Mouse (Mus musculus): Measurements from ENCODE around the gene Rfx4. TPM values are rescaled to one million over a fixed set of nuclear protein-coding genes. Genes with fewer than 3 reads are reported as not detected.

The Rfx4 gene
- total and polyA plus RNA-seq, 2 experiments, result 1.8 to 5.1 TPM

DNA sequence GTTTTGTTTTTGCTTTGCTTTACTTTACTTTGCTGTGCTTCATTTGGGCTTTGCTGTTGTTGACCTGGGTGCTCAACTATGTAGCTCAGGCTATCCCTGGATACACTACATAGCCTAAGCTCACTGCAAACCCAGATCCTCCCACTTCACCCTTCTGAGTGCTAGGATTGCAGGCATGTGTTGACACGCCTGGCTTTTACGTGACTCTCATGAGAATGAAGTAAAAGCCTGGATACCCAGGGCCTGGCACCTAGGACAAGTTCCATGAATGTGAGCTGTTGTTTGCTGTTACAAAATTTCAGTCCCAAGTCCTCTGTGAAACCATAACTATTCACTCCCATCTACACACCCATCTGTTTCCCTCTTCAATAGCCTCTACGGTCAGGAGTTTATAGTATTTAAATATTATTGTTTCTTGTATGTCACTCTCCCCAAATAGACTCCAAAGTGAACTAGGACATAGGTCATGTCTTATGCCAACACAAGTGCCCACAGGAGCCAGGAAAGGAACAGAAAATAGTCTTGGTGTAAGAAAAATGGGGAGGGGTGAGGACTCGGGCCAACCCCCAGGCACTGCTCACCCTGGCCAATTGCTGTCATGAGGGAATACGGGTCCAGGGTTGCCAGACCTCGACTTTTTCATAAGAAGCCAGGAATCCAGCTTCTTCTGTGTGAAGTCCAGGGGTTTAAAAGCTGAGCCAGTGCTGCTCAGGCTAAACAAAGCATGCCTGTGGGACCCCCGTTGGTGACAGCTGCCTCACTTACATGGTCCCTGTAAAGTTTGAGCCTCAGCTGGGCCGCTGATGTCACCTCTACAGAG lies 54.4 kb downstream of the Rfx4 start:
- H3K79me2 ChIP-seq (ENCODE audit: control insufficient read depth, insufficient read depth, low read length), result no peaks in the 10 kb centered on the region

DNA sequence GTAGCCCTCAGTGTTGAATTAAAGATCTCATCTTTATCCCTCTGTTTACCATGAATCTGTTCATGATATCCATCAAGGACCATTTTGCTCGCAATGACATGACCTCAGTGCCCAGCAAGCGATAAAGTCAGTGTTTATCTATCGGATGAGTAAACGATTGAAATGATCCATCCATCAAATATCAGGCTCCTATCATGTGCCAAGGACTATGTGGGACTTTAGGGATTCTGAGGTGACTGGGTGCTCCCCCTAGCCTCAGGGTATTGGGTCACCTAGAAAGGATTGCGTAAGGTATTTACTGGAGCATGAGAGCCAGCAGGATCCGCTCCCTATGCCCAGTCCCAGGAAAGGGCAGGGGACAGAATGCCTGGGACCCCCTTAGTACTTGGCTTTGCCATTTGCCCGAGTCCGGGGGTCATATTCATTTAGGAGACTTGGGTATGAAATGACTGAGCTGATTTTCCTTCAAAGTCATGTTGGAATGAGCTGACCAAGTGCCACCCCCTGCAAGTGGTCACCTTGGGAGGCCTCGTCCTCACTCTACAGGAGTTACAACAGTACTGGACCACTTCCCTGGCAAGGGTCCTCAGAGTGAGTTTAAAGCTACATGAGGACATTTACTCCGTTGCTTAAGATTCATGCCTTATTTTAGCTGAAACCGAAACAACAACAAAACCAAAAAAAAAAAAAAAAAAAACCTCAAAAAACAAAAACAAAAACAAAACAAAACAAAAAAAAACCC lies 55.5 kb downstream of the Rfx4 start:
- Histone ChIP-seq H3K4me1 (ENCODE audit: control insufficient read depth, insufficient read depth, low read length) (peaks cover 7% of the 10 kb centered on the region), H3K27ac (replicated peaks; ENCODE audit: insufficient read depth, low read depth, low read length) (peak overlapping the region; percentile 88), H3K79me2 (ENCODE audit: control insufficient read depth, insufficient read depth, low read length) (no peaks in the 10 kb centered on the region), H3K36me3 (ENCODE audit: control insufficient read depth, insufficient read depth, low read length) (no peaks in the 10 kb centered on the region), H3K27me3 (ENCODE audit: control insufficient read depth, insufficient read depth, low read length) (no peaks in the 10 kb centered on the region), H3K4me3 (ENCODE audit: insufficient read depth, low read depth, low read length) (no peak overlapping the region), H3K9ac (ENCODE audit: low read depth, low read length) (peak overlapping the region; percentile 19; the same call in 1 of the 2 replicates)
- peak; percentile 100 for DNase-seq (ENCODE audit: extremely low read depth, low read depth, low spot score)
- WGBS, result 34% methylated on average over 11 of the region's 11 CpGs
- TF ChIP-seq CTCF (IDR thresholded peaks at IDR 0.05; ENCODE audit: low read depth, low read length) (no peak), POLR2A (IDR thresholded peaks at IDR 0.05; ENCODE audit: extremely low read depth, insufficient read depth, low read length) (no peak)

More for the DNA sequence above, 54.4 kb downstream of the Rfx4 start:
- DNase-seq (ENCODE audit: extremely low read depth, low read depth, low spot score), result peak; percentile 98
- H3K27me3 ChIP-seq (ENCODE audit: control insufficient read depth, insufficient read depth, low read length), result no peaks in the 10 kb centered on the region
- no peaks in the 10 kb centered on the region for H3K36me3 ChIP-seq (ENCODE audit: control insufficient read depth, insufficient read depth, low read length)
- TF ChIP-seq CTCF (IDR thresholded peaks at IDR 0.05; ENCODE audit: low read depth, low read length), result no peak
- TF ChIP-seq POLR2A (IDR thresholded peaks at IDR 0.05; ENCODE audit: extremely low read depth, insufficient read depth, low read length), result no peak
- H3K4me1 ChIP-seq (ENCODE audit: control insufficient read depth, insufficient read depth, low read length), result peaks cover 7% of the 10 kb centered on the region
- H3K9ac ChIP-seq (ENCODE audit: low read depth, low read length), result peak overlapping the region; percentile 27
- H3K27ac ChIP-seq (replicated peaks; ENCODE audit: insufficient read depth, low read depth, low read length), result peak overlapping the region; percentile 87
- no peak overlapping the region for H3K4me3 ChIP-seq (ENCODE audit: insufficient read depth, low read depth, low read length)
- 22% methylated on average over 8 of the region's 8 CpGs for WGBS

DNA sequence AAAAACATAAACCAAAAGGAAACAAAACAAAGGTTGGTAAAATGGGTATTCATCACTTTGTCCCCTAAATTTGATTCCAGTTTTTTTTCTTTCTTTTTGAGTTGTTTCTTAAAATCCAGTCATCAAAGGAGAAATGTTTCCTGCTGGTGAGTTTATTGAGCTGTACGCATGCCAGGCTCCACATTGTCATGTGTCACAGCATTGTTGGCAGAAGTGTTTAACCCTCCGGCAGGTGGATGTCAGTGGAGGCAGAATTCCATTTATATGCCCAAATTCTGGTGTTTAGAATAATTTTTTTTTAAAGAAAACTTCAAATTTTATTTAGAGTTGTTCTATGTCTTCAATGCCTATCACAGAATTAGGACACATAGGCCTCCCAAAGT lies 56.0 kb downstream of the Rfx4 start:
- no peak for TF ChIP-seq POLR2A (IDR thresholded peaks at IDR 0.05; ENCODE audit: extremely low read depth, insufficient read depth, low read length)
- Histone ChIP-seq H3K4me3 (ENCODE audit: insufficient read depth, low read depth, low read length) (no peak overlapping the region), H3K4me1 (ENCODE audit: control insufficient read depth, insufficient read depth, low read length) (peaks cover 7% of the 10 kb centered on the region), H3K27me3 (ENCODE audit: control insufficient read depth, insufficient read depth, low read length) (no peaks in the 10 kb centered on the region), H3K79me2 (ENCODE audit: control insufficient read depth, insufficient read depth, low read length) (no peaks in the 10 kb centered on the region), H3K27ac (replicated peaks; ENCODE audit: insufficient read depth, low read depth, low read length) (no peak overlapping the region), H3K36me3 (ENCODE audit: control insufficient read depth, insufficient read depth, low read length) (no peaks in the 10 kb centered on the region), H3K9ac (ENCODE audit: low read depth, low read length) (no peak overlapping the region)
- WGBS, result 20% methylated on average over 2 of the region's 2 CpGs
- DNase-seq (ENCODE audit: extremely low read depth, low read depth, low spot score), result peak; percentile 69

DNA sequence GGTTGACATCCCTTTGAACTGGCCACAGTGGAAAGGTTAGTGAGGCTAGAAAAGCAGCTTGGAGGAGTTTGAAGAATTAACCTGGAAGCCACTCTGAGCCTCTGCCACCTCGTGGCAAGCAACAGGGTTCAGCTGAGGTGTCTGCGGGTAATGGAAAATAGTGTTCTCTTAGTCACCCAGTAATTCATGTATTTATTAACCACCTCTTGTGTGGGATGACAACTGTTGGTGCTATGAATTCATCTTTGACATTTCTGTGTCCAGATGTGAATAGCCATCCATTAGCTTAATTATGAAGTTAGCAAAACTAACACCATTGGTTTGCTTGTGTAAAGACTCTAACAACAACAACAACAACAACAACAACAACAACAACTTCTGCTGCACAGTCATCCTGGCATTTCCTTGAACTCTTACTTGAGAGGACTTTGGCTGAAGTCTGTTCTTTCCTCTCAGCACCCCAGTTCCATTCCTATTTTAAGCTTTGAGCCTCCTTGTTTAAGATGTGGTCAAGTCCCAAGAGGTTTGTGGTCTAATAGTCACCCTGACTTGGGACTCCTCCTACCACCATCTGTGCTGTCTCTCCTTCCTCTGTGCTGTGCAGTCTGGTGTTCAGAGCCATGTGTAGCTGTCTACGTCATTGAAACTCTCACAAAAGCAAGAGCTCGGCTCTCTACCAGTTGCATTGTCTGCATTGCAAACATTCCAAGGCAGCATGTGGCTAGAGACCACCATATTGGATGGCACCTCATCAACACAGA lies 60.0 kb downstream of the Rfx4 start:
- Histone ChIP-seq H3K4me1 (ENCODE audit: control insufficient read depth, insufficient read depth, low read length) (peaks cover under 1% of the 10 kb centered on the region), H3K4me3 (ENCODE audit: insufficient read depth, low read depth, low read length) (no peak overlapping the region), H3K27ac (replicated peaks; ENCODE audit: insufficient read depth, low read depth, low read length) (no peak overlapping the region), H3K79me2 (ENCODE audit: control insufficient read depth, insufficient read depth, low read length) (no peaks in the 10 kb centered on the region), H3K9ac (ENCODE audit: low read depth, low read length) (no peak overlapping the region), H3K36me3 (ENCODE audit: control insufficient read depth, insufficient read depth, low read length) (no peaks in the 10 kb centered on the region), H3K27me3 (ENCODE audit: control insufficient read depth, insufficient read depth, low read length) (no peaks in the 10 kb centered on the region)
- TF ChIP-seq CTCF (IDR thresholded peaks at IDR 0.05; ENCODE audit: low read depth, low read length) (no peak), POLR2A (IDR thresholded peaks at IDR 0.05; ENCODE audit: extremely low read depth, insufficient read depth, low read length) (no peak)
- WGBS, result 76% methylated on average over 4 of the region's 4 CpGs
- no peak for DNase-seq (ENCODE audit: extremely low read depth, low read depth, low spot score)

DNA sequence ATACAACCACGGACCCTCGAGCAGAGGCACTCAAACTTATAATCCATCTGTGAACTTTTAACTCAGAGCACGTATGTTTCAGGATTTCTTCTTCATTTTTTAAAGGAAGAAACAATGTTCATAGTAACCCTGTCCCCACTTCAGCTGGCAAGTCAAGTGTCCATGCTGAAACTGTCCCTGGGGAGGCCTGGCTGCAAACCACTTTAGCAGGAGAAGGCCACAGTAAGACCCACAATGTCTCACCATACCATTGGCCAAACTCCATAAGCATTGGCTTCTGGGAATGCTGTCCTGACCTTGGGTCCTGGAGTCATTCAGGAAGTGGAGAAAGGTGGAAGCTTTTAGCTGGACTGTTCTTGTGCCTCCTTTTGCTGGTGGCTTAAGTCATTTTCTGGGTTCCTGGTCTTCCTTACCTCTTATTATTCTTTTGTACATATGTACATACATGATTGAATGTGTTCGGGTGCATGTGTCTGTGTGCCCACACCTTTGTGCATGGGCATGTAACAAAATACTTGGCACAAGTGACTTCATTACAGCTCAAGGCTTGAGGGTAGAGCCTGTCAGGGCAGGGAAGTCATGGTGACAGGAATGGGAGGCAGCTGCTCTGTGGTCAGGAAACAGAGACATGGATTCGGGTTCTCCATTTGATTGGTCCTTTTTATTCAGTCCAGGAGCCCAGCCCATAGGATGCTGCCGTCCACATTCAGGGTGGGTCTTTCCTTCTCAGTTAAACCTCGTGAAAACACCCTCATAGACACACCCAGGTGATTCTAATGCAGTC lies 61.4 kb downstream of the Rfx4 start:
- Histone ChIP-seq H3K9ac (ENCODE audit: low read depth, low read length) (no peak overlapping the region), H3K79me2 (ENCODE audit: control insufficient read depth, insufficient read depth, low read length) (no peaks in the 10 kb centered on the region), H3K4me1 (ENCODE audit: control insufficient read depth, insufficient read depth, low read length) (no peaks in the 10 kb centered on the region), H3K36me3 (ENCODE audit: control insufficient read depth, insufficient read depth, low read length) (no peaks in the 10 kb centered on the region), H3K4me3 (ENCODE audit: insufficient read depth, low read depth, low read length) (no peak overlapping the region), H3K27me3 (ENCODE audit: control insufficient read depth, insufficient read depth, low read length) (no peaks in the 10 kb centered on the region), H3K27ac (replicated peaks; ENCODE audit: insufficient read depth, low read depth, low read length) (no peak overlapping the region)
- WGBS, result 85% methylated on average over 7 of the region's 7 CpGs
- DNase-seq (ENCODE audit: extremely low read depth, low read depth, low spot score), result no peak
- no peak for TF ChIP-seq POLR2A (IDR thresholded peaks at IDR 0.05; ENCODE audit: extremely low read depth, insufficient read depth, low read length)
- no peak for TF ChIP-seq CTCF (IDR thresholded peaks at IDR 0.05; ENCODE audit: low read depth, low read length)

All from liver, adult 2 months (tissue).